Mouse (Mus musculus) cerebellum, adult 2 months (tissue): ENCODE measurements around the gene Ap3d1.

Experiments
- CTCF ChIP-seq: fragments of 200-500 bp; IDR thresholded peaks from 2 replicates; pipeline ENCODE4 v1.5.1; 2011; ENCODE audit warnings: low read depth, mild to moderate bottlenecking, control low read depth, low read length, moderate library complexity, borderline replicate concordance; ENCODE audit not compliant: insufficient read depth
- POLR2A ChIP-seq: fragments of 200-500 bp; IDR thresholded peaks from 2 replicates; pipeline ENCODE4 v1.6.1; 2011; ENCODE audit warnings: low read length, control low read depth, borderline replicate concordance; ENCODE audit not compliant: insufficient read depth

DNA sequence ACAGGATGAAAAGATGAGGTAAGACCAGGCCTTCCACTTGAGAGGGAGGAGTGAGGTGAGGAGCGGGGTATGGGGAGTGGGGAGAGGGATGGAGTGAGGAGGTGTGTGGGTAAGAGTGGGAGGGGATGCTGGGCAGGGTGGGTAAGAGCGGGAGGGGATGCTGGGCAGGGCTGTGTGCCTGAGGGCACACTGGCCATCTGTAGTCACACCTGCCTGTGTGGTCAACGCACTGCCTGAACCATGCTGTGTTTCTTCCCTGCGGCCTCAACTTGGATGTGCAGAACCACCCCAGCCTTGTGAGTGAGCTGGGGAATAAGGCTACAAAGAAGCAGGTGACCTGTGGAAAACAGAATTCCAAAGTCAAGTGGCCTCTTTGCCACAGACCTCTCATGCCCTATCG, 37.6 kb downstream of the Ap3d1 start:
- TF ChIP-seq POLR2A: no peak
- TF ChIP-seq CTCF: no peak
